Mouse (Mus musculus): ENCODE measurements around the gene Lrrc27.

GRCm38 (mm10) chr7:139253462-139253861 is 40.7 kb downstream of the Lrrc27 start:
- TF ChIP-seq CTCF (IDR thresholded peaks at IDR 0.05; ENCODE audit: control insufficient read depth, insufficient read depth, insufficient read length) (no peak), MYOD1 (IDR thresholded peaks at IDR 0.05; ENCODE audit: control insufficient read depth, insufficient read length, low read depth) (no peak), MAX (IDR thresholded peaks at IDR 0.05) (no peak), USF1 (IDR thresholded peaks at IDR 0.05; ENCODE audit: low read depth) (no peak), CEBPB (IDR thresholded peaks at IDR 0.05; ENCODE audit: low read depth) (no peak), MYOG (IDR thresholded peaks at IDR 0.05; ENCODE audit: control insufficient read depth, extremely low read depth, insufficient read length) (no peak), FOSL1 (IDR thresholded peaks at IDR 0.05; ENCODE audit: insufficient read depth, low read length, poor library complexity, severe bottlenecking) (no peak)
